Mouse (Mus musculus) Muller cell, postnatal 12 days (primary cell): Measurements from ENCODE around the gene Gm11238.
"Not testable (repeated sequence)": the region's sequence is repeated elsewhere in the genome, so short reads cannot be mapped to it uniquely, and the experiment has no call there.

Experiments used
- DNase-seq: peaks from one replicate; pipeline ENCODE4 v3.0.0-alpha.2; 2015; ENCODE audit errors: inconsistent ontology term

The Gm11238 gene

DNA sequence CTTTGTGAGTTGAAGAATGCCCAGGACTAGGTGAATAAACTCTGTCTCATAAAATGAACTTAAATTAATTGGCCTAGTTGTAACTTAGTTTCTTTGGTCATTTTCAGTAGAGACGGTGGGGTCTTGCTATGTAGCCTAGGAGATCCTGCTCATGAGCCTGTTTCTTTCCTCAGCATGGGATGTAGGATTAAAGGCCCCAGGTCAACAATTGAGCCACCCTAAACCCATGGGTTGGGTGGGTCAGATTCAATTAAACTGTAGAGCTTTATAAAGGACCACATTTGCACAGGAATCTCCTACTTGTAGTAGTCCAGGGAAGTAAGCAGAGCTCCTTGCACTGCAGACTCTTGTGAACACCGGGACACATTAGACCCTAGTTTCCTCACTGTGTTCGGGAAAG lies at the start of gene Gm11238:
Gene Gm11238, plus strand, starts transcription at position 301 of the 400 bp plus-strand sequence.
- not testable (repeated sequence) for DNase-seq

DNA sequence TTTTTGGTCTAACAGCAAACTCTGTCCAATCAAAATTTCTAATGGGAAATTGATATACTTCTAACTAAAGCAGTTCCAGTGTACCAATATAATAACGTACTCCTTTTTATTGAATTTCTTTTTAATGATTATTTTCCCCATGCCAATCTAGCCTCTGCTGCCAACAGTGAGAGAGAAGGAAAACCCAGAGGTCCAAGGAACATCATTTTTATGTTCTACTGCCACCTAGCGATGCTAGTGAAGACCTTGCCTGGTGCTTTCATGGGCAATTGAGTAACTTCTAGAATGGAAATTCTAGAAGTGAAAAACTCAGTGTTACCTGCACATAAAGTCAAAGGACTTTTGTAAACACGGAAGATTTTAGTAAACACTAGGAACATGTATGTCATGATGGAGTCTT lies 8.4 kb upstream of the Gm11238 start:
- peak; percentile 25 for DNase-seq

DNA sequence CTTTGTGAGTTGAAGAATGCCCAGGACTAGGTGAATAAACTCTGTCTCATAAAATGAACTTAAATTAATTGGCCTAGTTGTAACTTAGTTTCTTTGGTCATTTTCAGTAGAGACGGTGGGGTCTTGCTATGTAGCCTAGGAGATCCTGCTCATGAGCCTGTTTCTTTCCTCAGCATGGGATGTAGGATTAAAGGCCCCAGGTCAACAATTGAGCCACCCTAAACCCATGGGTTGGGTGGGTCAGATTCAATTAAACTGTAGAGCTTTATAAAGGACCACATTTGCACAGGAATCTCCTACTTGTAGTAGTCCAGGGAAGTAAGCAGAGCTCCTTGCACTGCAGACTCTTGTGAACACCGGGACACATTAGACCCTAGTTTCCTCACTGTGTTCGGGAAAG lies 15.0 kb downstream of the Gm11238 start, which contains the start of gene Gm11237:
Gene Gm11237, plus strand, starts transcription at position 301 of the 400 bp plus-strand sequence.
- DNase-seq: not testable (repeated sequence)

DNA sequence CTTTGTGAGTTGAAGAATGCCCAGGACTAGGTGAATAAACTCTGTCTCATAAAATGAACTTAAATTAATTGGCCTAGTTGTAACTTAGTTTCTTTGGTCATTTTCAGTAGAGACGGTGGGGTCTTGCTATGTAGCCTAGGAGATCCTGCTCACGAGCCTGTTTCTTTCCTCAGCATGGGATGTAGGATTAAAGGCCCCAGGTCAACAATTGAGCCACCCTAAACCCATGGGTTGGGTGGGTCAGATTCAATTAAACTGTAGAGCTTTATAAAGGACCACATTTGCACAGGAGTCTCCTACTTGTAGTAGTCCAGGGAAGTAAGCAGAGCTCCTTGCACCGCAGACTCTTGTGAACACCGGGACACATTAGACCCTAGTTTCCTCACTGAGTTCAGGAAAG lies 30.1 kb downstream of the Gm11238 start, which contains the start of gene Gm11236:
Gene Gm11236, plus strand, starts transcription at position 301 of the 400 bp plus-strand sequence.
- DNase-seq: not testable (repeated sequence)

DNA sequence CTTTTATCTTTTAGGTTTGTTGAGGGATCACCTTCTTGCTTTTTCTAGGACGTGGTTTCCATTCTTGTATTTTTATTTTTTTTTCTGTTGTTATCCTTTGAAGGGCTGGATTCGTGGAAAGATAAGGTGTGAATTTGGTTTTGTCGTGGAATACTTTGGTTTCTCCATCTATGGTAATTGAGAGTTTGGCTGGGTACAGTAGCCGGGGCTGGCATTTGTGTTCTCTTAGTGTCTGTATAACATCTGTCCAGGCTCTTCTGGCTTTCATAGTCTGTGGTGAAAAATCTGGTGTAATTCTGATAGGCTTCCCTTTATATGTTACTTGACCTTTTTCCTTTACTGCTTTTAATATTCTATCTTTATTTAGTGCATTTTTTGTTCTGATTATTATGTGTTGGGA lies 54.2 kb downstream of the Gm11238 start:
- DNase-seq: not testable (repeated sequence)

DNA sequence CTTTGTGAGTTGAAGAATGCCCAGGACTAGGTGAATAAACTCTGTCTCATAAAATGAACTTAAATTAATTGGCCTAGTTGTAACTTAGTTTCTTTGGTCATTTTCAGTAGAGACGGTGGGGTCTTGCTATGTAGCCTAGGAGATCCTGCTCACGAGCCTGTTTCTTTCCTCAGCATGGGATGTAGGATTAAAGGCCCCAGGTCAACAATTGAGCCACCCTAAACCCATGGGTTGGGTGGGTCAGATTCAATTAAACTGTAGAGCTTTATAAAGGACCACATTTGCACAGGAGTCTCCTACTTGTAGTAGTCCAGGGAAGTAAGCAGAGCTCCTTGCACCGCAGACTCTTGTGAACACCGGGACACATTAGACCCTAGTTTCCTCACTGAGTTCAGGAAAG lies 60.4 kb downstream of the Gm11238 start, which contains the start of gene Gm11239:
Gene Gm11239, plus strand, starts transcription at position 301 of the 400 bp plus-strand sequence.
- not testable (repeated sequence) for DNase-seq

DNA sequence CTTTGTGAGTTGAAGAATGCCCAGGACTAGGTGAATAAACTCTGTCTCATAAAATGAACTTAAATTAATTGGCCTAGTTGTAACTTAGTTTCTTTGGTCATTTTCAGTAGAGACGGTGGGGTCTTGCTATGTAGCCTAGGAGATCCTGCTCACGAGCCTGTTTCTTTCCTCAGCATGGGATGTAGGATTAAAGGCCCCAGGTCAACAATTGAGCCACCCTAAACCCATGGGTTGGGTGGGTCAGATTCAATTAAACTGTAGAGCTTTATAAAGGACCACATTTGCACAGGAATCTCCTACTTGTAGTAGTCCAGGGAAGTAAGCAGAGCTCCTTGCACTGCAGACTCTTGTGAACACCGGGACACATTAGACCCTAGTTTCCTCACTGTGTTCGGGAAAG lies 75.5 kb downstream of the Gm11238 start, which contains the start of gene Gm428:
Gene Gm428, plus strand, starts transcription at position 301 of the 400 bp plus-strand sequence.
- DNase-seq: not testable (repeated sequence)
